Mouse (Mus musculus) lung, adult 2 months (tissue): ENCODE measurements at regions not wholly inside any gene's neighbourhood (a gene's known extent, or its start where the extent isn't known, plus 50 kb on each side); places are given as distances from the start of the nearest gene placed in this dataset.
A peak's percentile ranks its signal among the peaks of the same experiment; 100 is the strongest.

ENCODE experiments used
- DNase-seq: peaks from one replicate; pipeline ENCODE4 v3.0.0; 2022
- H3K4me1 ChIP-seq: fragments of 200-500 bp; 2 replicates; pipeline ENCODE4 v1.6.1; 2011; ENCODE audit warnings: low read length; ENCODE audit not compliant: control insufficient read depth, insufficient read depth
- H3K4me3 ChIP-seq: fragments of 200-500 bp; replicated peaks from 2 replicates; pipeline ENCODE3; 2011; ENCODE audit warnings: low read depth, mild to moderate bottlenecking, control low read depth, low read length; ENCODE audit errors: extremely low read depth
- CTCF ChIP-seq: fragments of 200-500 bp; IDR thresholded peaks from 2 replicates; pipeline ENCODE4 v1.5.1; 2011; ENCODE audit warnings: mild to moderate bottlenecking, low read length, control low read depth; ENCODE audit not compliant: insufficient read depth
- POLR2A ChIP-seq: fragments of 200-500 bp; IDR thresholded peaks from 2 replicates; pipeline ENCODE4 v1.6.1; 2011; ENCODE audit warnings: low read depth, mild to moderate bottlenecking, control low read depth, low read length, borderline replicate concordance; ENCODE audit errors: extremely low read depth
- WGBS: fragments of 180-500 bp; shearing (Covaris S2); methylation state at CpG from one replicate; pipeline ENCODE4 v1.1.7; 2018; 5-methylcytosine and 5-hydroxymethylcytosine counted together

DNA sequence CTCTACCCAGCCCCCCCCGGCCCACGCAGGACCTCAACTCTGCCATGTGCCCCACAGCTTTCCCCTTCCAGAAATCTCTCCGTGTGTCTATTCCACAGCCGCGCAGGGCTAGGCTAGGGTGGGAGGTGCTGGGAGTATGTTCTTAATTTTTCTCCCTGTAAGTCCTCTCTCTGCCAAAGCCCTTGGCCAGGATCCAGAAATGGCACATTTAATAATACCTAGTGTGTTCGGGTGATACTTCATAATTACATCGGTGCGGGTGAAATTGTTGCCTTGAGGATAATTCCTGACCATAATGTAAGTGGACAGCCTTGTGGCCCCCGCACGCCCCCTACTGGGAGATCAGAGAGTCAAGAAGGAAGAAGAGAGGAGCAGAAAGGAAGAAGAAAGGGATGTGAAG, 1093.5 kb downstream of the Mrps31 start:
- WGBS, result 43% methylated on average over 10 of the region's 10 CpGs
- no peak for TF ChIP-seq POLR2A
- TF ChIP-seq CTCF, result peak; percentile 21; the same call in 1 of the 2 replicates
- H3K4me3 ChIP-seq, result no peak overlapping the region
- no peak for DNase-seq
- no peaks in the 10 kb centered on the region for H3K4me1 ChIP-seq

DNA sequence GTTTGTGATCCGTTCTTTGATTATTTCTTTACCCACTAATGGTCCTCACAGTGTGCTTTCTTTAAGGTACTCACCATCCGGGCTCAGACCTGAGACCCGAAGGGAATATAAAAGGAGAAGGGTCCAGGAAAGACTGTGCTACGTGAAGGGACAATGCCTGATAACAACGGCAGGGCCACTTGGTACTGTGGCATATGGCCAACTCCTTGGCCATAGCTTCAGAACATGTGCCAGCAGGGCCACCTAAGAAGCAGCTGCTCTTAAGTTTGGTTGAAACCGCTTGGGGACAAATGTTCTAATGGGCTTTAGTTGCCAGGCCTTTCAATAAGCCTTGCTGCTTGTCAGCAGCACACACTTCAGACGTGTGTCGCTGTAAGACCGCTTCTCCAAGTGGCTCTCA, 1094.1 kb downstream of the Mrps31 start:
- H3K4me3 ChIP-seq, result no peak overlapping the region
- no peak for DNase-seq
- no peaks in the 10 kb centered on the region for H3K4me1 ChIP-seq
- TF ChIP-seq POLR2A (no peak), CTCF (no peak)
- 79% methylated on average over 9 of the region's 9 CpGs for WGBS

DNA sequence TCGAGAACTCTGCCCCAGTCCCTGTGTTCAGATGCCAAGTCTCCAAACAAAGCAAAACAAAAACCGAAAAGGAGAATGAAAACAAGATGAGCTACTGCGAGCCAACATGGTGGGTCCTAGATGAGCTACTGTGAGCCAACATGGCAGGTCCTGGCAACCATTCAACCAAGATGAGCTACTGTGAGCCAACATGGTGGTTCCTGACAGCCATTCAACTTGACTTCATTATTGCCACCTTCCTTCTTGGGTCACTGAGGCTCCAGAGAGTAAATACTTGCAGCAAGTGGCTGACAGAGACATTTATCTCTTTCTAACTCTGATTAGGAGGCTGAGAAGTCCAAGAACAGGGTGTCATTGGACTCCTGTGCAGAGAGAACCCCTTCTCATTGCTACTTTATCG, 1094.8 kb downstream of the Mrps31 start:
- no peak overlapping the region for H3K4me3 ChIP-seq
- 73% methylated on average over 4 of the region's 4 CpGs for WGBS
- TF ChIP-seq POLR2A (no peak), CTCF (no peak)

DNA sequence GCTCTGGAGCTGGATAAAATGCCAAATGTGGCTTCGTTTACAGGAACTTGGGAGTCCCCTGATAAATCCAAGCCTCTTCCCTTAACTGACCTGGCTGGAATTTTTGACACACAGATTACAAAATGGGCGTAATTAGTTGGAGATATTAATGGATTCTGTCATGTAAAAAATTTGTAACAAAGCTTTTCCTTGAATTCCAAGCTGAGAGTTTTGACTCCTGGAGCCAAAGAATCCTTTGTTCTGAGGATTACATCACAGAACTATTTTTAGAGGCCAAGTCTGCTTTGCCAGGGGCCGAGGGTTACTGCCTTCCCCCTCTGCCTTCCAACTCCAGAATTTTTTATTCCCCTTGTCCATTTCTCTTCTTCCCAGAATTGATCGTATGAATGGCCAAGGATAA, 1096.5 kb downstream of the Mrps31 start:
- DNase-seq, result no peak
- WGBS, result 30% methylated on average over 4 of the region's 4 CpGs

More for the DNA sequence above, 1094.8 kb downstream of the Mrps31 start:
- no peaks in the 10 kb centered on the region for H3K4me1 ChIP-seq
- DNase-seq, result no peak

DNA sequence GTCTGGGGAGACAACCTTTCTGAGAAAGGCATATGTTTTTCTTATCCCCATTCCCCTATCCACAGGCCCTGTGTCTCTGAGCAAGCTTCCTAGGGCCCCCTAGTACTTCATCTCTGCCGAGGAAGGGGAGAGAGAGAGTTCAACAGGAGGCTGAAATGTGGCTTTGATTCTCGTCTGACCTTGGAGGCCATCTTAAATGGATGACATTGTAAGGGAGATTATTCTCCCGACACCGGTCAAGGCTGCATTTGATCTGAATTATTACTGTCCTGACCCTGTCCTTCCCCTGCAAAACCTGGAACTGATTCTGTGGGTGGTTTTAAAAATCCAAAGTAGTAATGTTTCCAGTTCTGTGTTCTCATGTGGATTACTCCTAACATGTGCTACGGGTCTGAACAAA, 1098.9 kb downstream of the Mrps31 start:
- DNase-seq, result no peak
- H3K4me3 ChIP-seq, result no peak overlapping the region
- 77% methylated on average over 5 of the region's 5 CpGs for WGBS
- H3K4me1 ChIP-seq, result no peaks in the 10 kb centered on the region
- TF ChIP-seq CTCF (no peak), POLR2A (no peak)

More for the DNA sequence above, 1096.5 kb downstream of the Mrps31 start:
- Histone ChIP-seq H3K4me3 (no peak overlapping the region), H3K4me1 (no peaks in the 10 kb centered on the region)
- TF ChIP-seq POLR2A (no peak), CTCF (no peak)

DNA sequence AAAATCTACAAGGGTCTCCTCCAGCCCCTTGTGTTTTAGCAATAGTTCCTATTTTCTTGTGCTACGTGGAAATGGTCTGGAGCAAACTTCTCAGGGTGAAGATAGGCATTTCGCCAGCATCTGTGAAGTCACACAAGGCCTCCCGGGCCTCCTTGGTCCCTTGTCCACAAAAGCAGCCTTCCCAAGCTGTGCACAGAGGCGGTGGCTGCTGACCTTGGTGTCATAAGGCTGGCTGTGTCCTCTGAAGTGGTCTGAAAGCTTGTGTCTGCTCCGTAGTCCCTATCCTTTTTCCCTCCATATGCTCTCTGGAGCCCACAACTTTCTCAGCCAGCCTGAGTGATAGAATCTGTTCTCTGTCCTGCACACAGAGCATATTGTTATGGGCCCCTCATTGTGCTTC, 1099.4 kb downstream of the Mrps31 start:
- no peaks in the 10 kb centered on the region for H3K4me1 ChIP-seq
- no peak overlapping the region for H3K4me3 ChIP-seq
- no peak for DNase-seq
- TF ChIP-seq CTCF (no peak), POLR2A (no peak)
- WGBS, result 55% methylated on average over 5 of the region's 5 CpGs

DNA sequence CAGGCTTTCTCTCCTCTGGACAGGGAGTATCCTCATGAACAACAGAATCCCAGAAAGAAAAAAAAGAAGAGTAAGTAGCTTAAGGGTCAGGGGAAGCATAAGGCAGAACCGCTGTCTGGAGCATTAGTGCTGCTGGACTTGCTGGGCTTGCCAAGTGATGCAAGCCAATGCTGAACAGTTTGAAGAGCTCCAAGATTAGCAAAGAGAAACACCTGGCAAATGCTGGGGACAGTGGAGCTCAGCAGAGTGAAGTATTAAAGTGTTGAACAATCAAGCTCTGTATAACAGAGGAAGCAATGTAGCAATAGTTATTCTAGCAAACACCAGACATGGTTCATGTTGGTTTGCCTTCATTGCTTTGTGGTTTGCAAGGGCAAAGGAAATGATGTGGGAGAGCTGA, 1100.1 kb downstream of the Mrps31 start:
- TF ChIP-seq POLR2A (no peak), CTCF (no peak)
- no peak for DNase-seq
- Histone ChIP-seq H3K4me1 (no peaks in the 10 kb centered on the region), H3K4me3 (no peak overlapping the region)
- 61% methylated on average over 1 of the region's 1 CpGs for WGBS

DNA sequence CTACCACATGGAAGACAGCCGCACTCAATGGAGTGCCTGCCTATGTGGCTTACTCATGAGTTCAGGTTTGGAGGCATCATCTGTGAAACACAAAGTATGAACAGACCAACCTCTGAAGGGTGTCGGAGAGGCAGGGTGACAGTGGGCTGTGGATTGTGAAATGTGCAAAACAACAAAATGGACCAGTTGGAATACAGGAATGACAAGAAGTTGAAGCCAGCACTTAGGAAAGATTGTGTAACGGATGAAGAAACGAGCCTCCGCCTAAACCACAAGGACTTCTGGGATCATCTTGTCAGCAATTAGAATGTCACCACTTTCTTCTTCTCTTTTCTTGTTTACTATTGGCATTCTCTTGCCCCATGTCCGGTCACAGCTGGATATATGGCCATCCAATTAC, 1100.6 kb downstream of the Mrps31 start:
- 77% methylated on average over 6 of the region's 6 CpGs for WGBS
- Histone ChIP-seq H3K4me3 (no peak overlapping the region), H3K4me1 (no peaks in the 10 kb centered on the region)
- no peak for DNase-seq
- TF ChIP-seq POLR2A (no peak), CTCF (no peak)

DNA sequence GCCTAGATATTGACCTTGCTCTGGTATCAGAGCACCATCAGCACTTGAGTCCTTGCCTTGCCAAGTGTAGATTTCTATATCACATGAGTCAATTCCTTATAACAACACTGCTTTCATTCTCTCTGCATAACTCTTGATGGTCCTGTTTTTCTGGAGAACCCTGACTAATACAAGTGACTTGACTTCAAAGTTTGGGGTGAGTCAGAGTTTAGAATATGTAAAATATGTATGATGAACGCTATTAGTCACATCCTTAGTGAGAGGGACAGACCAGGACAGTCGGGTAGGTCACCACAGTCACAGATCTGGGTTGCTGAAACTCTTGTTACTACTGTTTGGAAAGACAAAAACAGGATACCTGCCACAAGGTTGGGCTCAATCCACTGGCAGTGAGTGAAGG, 1105.3 kb downstream of the Mrps31 start:
- H3K4me3 ChIP-seq, result no peak overlapping the region
- 58% methylated on average over 2 of the region's 2 CpGs for WGBS
- TF ChIP-seq POLR2A, result no peak
- TF ChIP-seq CTCF, result no peak
- H3K4me1 ChIP-seq, result no peaks in the 10 kb centered on the region
- DNase-seq, result no peak

DNA sequence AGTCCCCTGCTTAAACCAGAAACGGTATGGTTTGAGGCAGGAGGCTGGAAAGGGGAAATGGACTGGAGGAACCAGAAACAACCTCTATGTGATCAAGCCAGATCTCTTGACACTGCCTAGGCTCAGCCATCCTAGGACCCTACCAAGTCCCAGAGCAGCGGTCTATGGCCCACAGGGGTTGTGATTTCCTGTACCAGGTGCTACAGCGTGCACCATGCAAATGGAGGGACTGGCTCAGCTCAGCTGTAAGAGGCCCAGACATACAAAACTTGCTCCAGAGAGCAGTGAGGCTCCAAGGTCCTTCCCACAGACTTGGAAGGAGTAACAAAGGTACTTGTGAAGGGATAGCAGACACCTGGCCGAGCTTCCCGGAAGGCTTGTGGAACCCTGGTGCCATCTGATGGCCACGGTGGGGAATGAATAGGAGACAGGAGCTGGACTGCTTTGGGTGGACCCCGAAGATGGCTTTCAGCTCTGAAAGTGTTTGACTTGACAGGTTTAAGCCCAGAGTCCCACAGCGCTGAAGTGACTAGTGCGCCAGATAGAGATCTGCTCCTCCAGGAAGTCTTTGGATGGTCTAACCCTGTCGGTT, 1120.5 kb downstream of the Mrps31 start:
- no peak for DNase-seq
- no peaks in the 10 kb centered on the region for H3K4me1 ChIP-seq
- WGBS, result 50% methylated on average over 10 of the region's 10 CpGs
- no peak overlapping the region for H3K4me3 ChIP-seq
- no peak for TF ChIP-seq POLR2A
- peak; percentile 39; the same call in 1 of the 2 replicates for TF ChIP-seq CTCF
